Mouse (Mus musculus): ENCODE results near the gene Bscl2.

DNA sequence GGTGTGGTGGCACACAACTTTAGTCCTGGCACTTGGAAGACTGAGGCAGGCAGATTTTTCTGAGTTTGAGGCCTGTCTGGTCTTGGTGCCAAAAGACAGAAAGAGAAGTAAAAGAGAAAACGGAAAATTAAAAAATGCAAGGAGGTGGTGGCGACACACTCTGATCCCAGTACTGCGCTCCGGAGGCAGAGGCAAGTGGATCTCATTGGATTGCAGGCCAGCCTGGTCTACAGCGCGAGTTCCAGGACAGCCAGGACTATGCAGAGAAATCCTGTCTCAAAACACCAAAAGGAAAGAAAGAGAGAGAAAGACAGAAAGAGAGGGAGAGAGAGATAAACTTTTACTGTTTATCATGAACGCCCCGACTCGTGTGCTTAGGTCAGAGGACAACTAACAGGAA is 33.6 kb downstream of the Bscl2 start:
- TF ChIP-seq CTCF (IDR thresholded peaks at IDR 0.05; ENCODE audit: low read depth, low read length) (no peak), POLR2A (IDR thresholded peaks at IDR 0.05; ENCODE audit: borderline replicate concordance, low read depth, low read length) (no peak)
